Mouse (Mus musculus): ENCODE measurements around the gene B430306N03Rik. TPM values are rescaled to one million over a fixed set of nuclear protein-coding genes. Genes with fewer than 3 reads are reported as not detected.

B430306N03Rik gene
- polyA plus RNA-seq, 1 experiment from 2014 or later, result 0.04 TPM

GRCm38 (mm10) chr17:48365511-48366155 lies 49.7 kb downstream of the B430306N03Rik start:
- WGBS, result 67% methylated on average over 9 of the region's 9 CpGs
- Histone ChIP-seq H3K9ac (no peak overlapping the region), H3K4me3 (no peak overlapping the region), H3K27ac (no peak overlapping the region), H3K4me2 (no peak overlapping the region), H3K9me3 (replicated peaks) (no peaks in the 10 kb centered on the region), H3K4me1 (peaks cover 10% of the 10 kb centered on the region; the same call in 1 of the 2 replicates), H3K27me3 (no peaks in the 10 kb centered on the region), H3K36me3 (ENCODE audit: poor library complexity, severe bottlenecking) (no peaks in the 10 kb centered on the region)
- ATAC-seq, result no peak

DNA sequence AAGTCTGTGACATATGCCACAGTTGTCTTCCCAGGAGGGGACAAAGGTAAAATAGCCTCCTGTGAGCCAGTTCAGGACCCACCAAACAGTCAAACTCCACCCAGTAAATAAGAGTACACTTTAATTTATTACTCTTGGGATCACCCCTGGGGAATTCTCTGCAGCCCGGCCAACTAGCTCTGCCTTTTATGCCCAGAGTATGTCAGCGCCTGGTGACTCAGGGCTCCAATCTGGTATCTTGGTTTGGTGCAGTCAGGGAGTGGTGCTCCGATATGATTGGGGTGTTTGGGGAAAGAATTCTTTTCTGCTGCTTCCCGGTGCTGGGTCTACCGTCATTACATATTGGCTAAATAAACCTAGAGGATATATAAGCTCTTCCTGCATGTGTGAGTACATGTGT lies 50.9 kb downstream of the B430306N03Rik start:
- no peak overlapping the region for H3K27ac ChIP-seq
- no peaks in the 10 kb centered on the region for H3K27me3 ChIP-seq
- H3K9me3 ChIP-seq (replicated peaks), result no peaks in the 10 kb centered on the region
- H3K4me2 ChIP-seq, result no peak overlapping the region
- no peak overlapping the region for H3K9ac ChIP-seq
- H3K4me3 ChIP-seq, result no peak overlapping the region
- WGBS, result 91% methylated on average over 5 of the region's 5 CpGs
- no peaks in the 10 kb centered on the region for H3K36me3 ChIP-seq (ENCODE audit: poor library complexity, severe bottlenecking)
- no peak for ATAC-seq
- H3K4me1 ChIP-seq, result peaks cover 10% of the 10 kb centered on the region; the same call in 1 of the 2 replicates

GRCm38 (mm10) chr17:48371621-48372020 lies 55.7 kb downstream of the B430306N03Rik start:
- H3K27ac ChIP-seq, result no peak overlapping the region
- no peaks in the 10 kb centered on the region for H3K9me3 ChIP-seq (replicated peaks)
- H3K4me2 ChIP-seq, result no peak overlapping the region
- no peaks in the 10 kb centered on the region for H3K27me3 ChIP-seq
- H3K36me3 ChIP-seq (ENCODE audit: poor library complexity, severe bottlenecking), result no peaks in the 10 kb centered on the region
- ATAC-seq, result no peak
- no peak overlapping the region for H3K9ac ChIP-seq
- no peaks in the 10 kb centered on the region for H3K4me1 ChIP-seq
- H3K4me3 ChIP-seq, result no peak overlapping the region

DNA sequence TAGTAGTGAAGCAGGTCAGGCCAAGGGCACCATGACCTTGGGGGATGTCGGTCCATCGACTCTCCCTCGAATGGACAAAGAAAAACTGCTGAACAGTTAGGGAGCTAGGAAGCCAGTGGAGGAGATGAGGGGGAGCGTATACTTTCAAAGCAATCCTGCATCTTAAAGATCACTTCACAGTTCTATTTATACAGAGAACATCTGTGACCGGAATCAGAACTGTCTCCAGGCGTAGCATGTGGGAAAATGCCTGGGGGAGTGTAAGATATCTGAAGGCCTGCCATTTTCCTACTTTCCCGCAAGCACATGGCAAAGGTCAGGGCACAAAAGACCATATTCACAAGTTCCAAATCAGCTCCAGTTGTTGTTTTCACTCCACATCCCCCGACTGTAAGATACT lies 57.0 kb downstream of the B430306N03Rik start:
- Histone ChIP-seq H3K36me3 (ENCODE audit: poor library complexity, severe bottlenecking) (no peaks in the 10 kb centered on the region), H3K9me3 (replicated peaks) (no peaks in the 10 kb centered on the region), H3K4me3 (no peak overlapping the region), H3K4me2 (no peak overlapping the region), H3K4me1 (no peaks in the 10 kb centered on the region), H3K27me3 (no peaks in the 10 kb centered on the region), H3K9ac (no peak overlapping the region), H3K27ac (no peak overlapping the region)
- ATAC-seq, result no peak
- 89% methylated on average over 8 of the region's 8 CpGs for WGBS

DNA sequence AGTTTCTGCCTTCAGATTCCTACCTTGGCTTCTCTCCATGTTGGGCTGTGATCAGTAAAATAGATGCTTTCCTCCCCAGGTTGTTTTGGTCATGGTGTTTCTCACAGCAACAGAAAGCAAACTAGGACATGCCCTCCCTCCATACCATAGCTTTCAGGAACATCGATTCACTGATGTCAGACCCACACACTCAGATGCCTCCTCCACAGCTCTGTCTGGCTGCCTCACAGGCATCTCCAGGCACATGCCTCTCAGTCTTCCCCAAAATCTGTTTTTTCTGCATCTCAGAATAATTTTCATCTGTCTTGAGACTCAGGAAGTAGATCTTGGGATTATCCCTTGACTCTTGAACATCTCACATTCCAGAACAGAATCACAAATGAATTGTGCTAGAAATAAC lies 60.2 kb downstream of the B430306N03Rik start:
- no peak overlapping the region for H3K4me2 ChIP-seq
- no peak overlapping the region for H3K27ac ChIP-seq
- H3K27me3 ChIP-seq, result no peaks in the 10 kb centered on the region
- ATAC-seq, result no peak
- H3K36me3 ChIP-seq (ENCODE audit: poor library complexity, severe bottlenecking), result no peaks in the 10 kb centered on the region
- no peak overlapping the region for H3K4me3 ChIP-seq
- H3K4me1 ChIP-seq, result no peaks in the 10 kb centered on the region
- no peaks in the 10 kb centered on the region for H3K9me3 ChIP-seq (replicated peaks)
- no peak overlapping the region for H3K9ac ChIP-seq
- WGBS, result 95% methylated on average over 1 of the region's 1 CpGs

Other genes starting within 250 kb of the B430306N03Rik start
- not detected in 2 replicates for gene 1700067P10Rik, start 226.8 kb upstream of the B430306N03Rik start, polyA plus RNA-seq (2015; fragmentation: Nextera tagmentation; extraction: Ambion mirVana)
- gene 9830107B12Rik, start 169.9 kb upstream of the B430306N03Rik start, polyA plus RNA-seq (2015; fragmentation: Nextera tagmentation; extraction: Ambion mirVana), result not detected in 2 replicates
- not detected in 2 replicates for gene A530064D06Rik, start 148.9 kb upstream of the B430306N03Rik start, polyA plus RNA-seq (2015; fragmentation: Nextera tagmentation; extraction: Ambion mirVana)
- 0.05 TPM in 1 of 2 replicates, not detected in the other for gene Trem1, start 83.4 kb upstream of the B430306N03Rik start, polyA plus RNA-seq (2015; fragmentation: Nextera tagmentation; extraction: Ambion mirVana)
- not detected in 2 replicates for gene Trem3, start 68.4 kb upstream of the B430306N03Rik start, polyA plus RNA-seq (2015; fragmentation: Nextera tagmentation; extraction: Ambion mirVana)
- gene Treml4, start 51.8 kb upstream of the B430306N03Rik start, polyA plus RNA-seq (2015; fragmentation: Nextera tagmentation; extraction: Ambion mirVana), result 0.18 TPM in 1 of 2 replicates, not detected in the other
- 0.12 TPM in 1 of 2 replicates, not detected in the other for gene Treml2, start 16.6 kb upstream of the B430306N03Rik start, polyA plus RNA-seq (2015; fragmentation: Nextera tagmentation; extraction: Ambion mirVana)
- 2.1 and 2.3 TPM in 2 replicates for gene Trem2, start 30.3 kb downstream of the B430306N03Rik start, polyA plus RNA-seq (2015; fragmentation: Nextera tagmentation; extraction: Ambion mirVana)
- 0.49 and 1.4 TPM in 2 replicates for gene Treml1, start 43.8 kb downstream of the B430306N03Rik start, polyA plus RNA-seq (2015; fragmentation: Nextera tagmentation; extraction: Ambion mirVana)
- gene Nfya, start 93.8 kb downstream of the B430306N03Rik start, polyA plus RNA-seq (2015; fragmentation: Nextera tagmentation; extraction: Ambion mirVana), result 14.8 and 17.8 TPM in 2 replicates
- gene Oard1, start 93.9 kb downstream of the B430306N03Rik start, polyA plus RNA-seq (2015; fragmentation: Nextera tagmentation; extraction: Ambion mirVana), result 74.4 and 85.8 TPM in 2 replicates
- 0.72 and 0.81 TPM in 2 replicates for gene Apobec2, start 116.8 kb downstream of the B430306N03Rik start, polyA plus RNA-seq (2015; fragmentation: Nextera tagmentation; extraction: Ambion mirVana)
- 1.7 and 2.4 TPM in 2 replicates for gene Tspo2, start 135.4 kb downstream of the B430306N03Rik start, polyA plus RNA-seq (2015; fragmentation: Nextera tagmentation; extraction: Ambion mirVana)
- 0.15 and 0.37 TPM in 2 replicates for gene Unc5cl, start 138.8 kb downstream of the B430306N03Rik start, polyA plus RNA-seq (2015; fragmentation: Nextera tagmentation; extraction: Ambion mirVana)